Mouse (Mus musculus) macrophage (primary cell): ENCODE measurements around the gene Cactin. TPM values are rescaled to one million over a fixed set of nuclear protein-coding genes. Genes with fewer than 3 reads are reported as not detected.

Experiments
- H3K27ac ChIP-seq: fragments of 350-480 bp; formaldehyde crosslinking; 2 replicates; pipeline ENCODE4 v1.9.0; 2021
- H3K36me3 ChIP-seq: fragments of 350-480 bp; formaldehyde crosslinking; 2 replicates; pipeline ENCODE4 v1.9.0; 2021; ENCODE audit errors: inconsistent target
- H3K4me3 ChIP-seq: fragments of 350-480 bp; formaldehyde crosslinking; 2 replicates; pipeline ENCODE4 v1.9.0; 2021; ENCODE audit errors: inconsistent target
- H3K79me2 ChIP-seq: fragments of 350-480 bp; formaldehyde crosslinking; 2 replicates; pipeline ENCODE4 v1.9.0; 2021; ENCODE audit errors: inconsistent target
- WGBS: methylation state at CpG from one replicate; pipeline ENCODE4 v1.1.7; 2026; ENCODE audit warnings: inconsistent platforms; ENCODE audit not compliant: missing documents; 5-methylcytosine and 5-hydroxymethylcytosine counted together
- polyA plus RNA-seq: library from polyadenylated mRNA; stranded (reverse); fragments of 250-400 nt; gene quantifications from 3 replicates; pipeline ENCODE4 v1.2.4, GENCODE M21; 2018; ENCODE audit warnings: inconsistent platforms

Gene Cactin
- polyA plus RNA-seq, 1 experiment from 2014 or later = 15.1 TPM

- H3K27ac ChIP-seq = peak overlapping the region; percentile 93
- H3K79me2 ChIP-seq = peaks cover 27% of the 10 kb centered on the region
- H3K4me3 ChIP-seq = peak overlapping the region; percentile 40
- H3K36me3 ChIP-seq = peaks cover 47% of the 10 kb centered on the region
- WGBS = 2% methylated on average over 32 of the region's 38 CpGs
These were observed 958 bp upstream of the Cactin start for GRCm38 (mm10) chr10:81319741-81320549.

- WGBS = 2% methylated on average over 20 of the region's 20 CpGs
- Histone ChIP-seq H3K27ac (peak overlapping the region; percentile 25), H3K36me3 (peaks cover 44% of the 10 kb centered on the region)
These were observed 533 bp downstream of the Cactin start for GRCm38 (mm10) chr10:81321436-81321835.

GRCm38 (mm10) chr10:81322444-81322843 lies 1.5 kb downstream of the Cactin start:
- WGBS = 91% methylated on average over 26 of the region's 27 CpGs
- Histone ChIP-seq H3K27ac (no peak overlapping the region), H3K79me2 (peaks cover 27% of the 10 kb centered on the region), H3K4me3 (no peak overlapping the region), H3K36me3 (peaks cover 45% of the 10 kb centered on the region)

More at GRCm38 (mm10) chr10:81321436-81321835, 533 bp downstream of the Cactin start:
- peaks cover 27% of the 10 kb centered on the region for H3K79me2 ChIP-seq
- H3K4me3 ChIP-seq = peak overlapping the region; percentile 75

- Histone ChIP-seq H3K4me3 (no peak overlapping the region), H3K36me3 (peaks cover 41% of the 10 kb centered on the region), H3K27ac (no peak overlapping the region), H3K79me2 (peaks cover 27% of the 10 kb centered on the region)
- WGBS = 95% methylated on average over 21 of the region's 23 CpGs
These were observed 2.4 kb downstream of the Cactin start for GRCm38 (mm10) chr10:81323141-81323775.

GRCm38 (mm10) chr10:81323791-81324530 lies 3.1 kb downstream of the Cactin start:
- Histone ChIP-seq H3K27ac (no peak overlapping the region), H3K4me3 (no peak overlapping the region), H3K36me3 (peaks cover 41% of the 10 kb centered on the region), H3K79me2 (peaks cover 27% of the 10 kb centered on the region)
- 92% methylated on average over 18 of the region's 18 CpGs for WGBS

GRCm38 (mm10) chr10:81325176-81325575 lies 4.3 kb downstream of the Cactin start:
- Histone ChIP-seq H3K4me3 (no peak overlapping the region), H3K36me3 (peaks cover 41% of the 10 kb centered on the region), H3K27ac (no peak overlapping the region), H3K79me2 (peaks cover 27% of the 10 kb centered on the region)
- 96% methylated on average over 14 of the region's 21 CpGs for WGBS

GRCm38 (mm10) chr10:81325781-81326180 lies 4.9 kb downstream of the Cactin start:
- H3K36me3 ChIP-seq = peaks cover 41% of the 10 kb centered on the region
- no peak overlapping the region for H3K4me3 ChIP-seq
- peaks cover 27% of the 10 kb centered on the region for H3K79me2 ChIP-seq
- H3K27ac ChIP-seq = no peak overlapping the region
- 91% methylated on average over 17 of the region's 18 CpGs for WGBS

- no peak overlapping the region for H3K27ac ChIP-seq
- peaks cover 41% of the 10 kb centered on the region for H3K36me3 ChIP-seq
- 39% methylated on average over 3 of the region's 6 CpGs for WGBS
- H3K79me2 ChIP-seq = peaks cover 21% of the 10 kb centered on the region
- no peak overlapping the region for H3K4me3 ChIP-seq
These were observed 6.0 kb downstream of the Cactin start for GRCm38 (mm10) chr10:81326858-81327257.

GRCm38 (mm10) chr10:81327959-81328358 lies 7.1 kb downstream of the Cactin start:
- Histone ChIP-seq H3K4me3 (no peak overlapping the region), H3K79me2 (peaks cover 10% of the 10 kb centered on the region; the same call in 1 of the 2 replicates), H3K36me3 (peaks cover 36% of the 10 kb centered on the region), H3K27ac (no peak overlapping the region)
- WGBS = 46% methylated on average over 2 of the region's 2 CpGs

- peaks cover 6% of the 10 kb centered on the region; the same call in 1 of the 2 replicates for H3K79me2 ChIP-seq
- H3K4me3 ChIP-seq = no peak within 1 kb of the TSS
- H3K27ac ChIP-seq = no peak within 1 kb of the TSS
- H3K36me3 ChIP-seq = peaks cover 32% of the 10 kb centered on the region
- WGBS = 44% methylated on average over 10 of the region's 10 CpGs
These were observed 7.5 kb downstream of the Cactin start, which contains the start of gene Tbxa2r for GRCm38 (mm10) chr10:81328386-81328785. Gene Tbxa2r, plus strand, starts transcription at chr10:81328731.

- no peaks in the 10 kb centered on the region; the same call in 1 of the 2 replicates for H3K79me2 ChIP-seq
- H3K4me3 ChIP-seq = no peak overlapping the region
- WGBS = 51% methylated on average over 10 of the region's 10 CpGs
- peaks cover 22% of the 10 kb centered on the region for H3K36me3 ChIP-seq
- H3K27ac ChIP-seq = no peak overlapping the region
These were observed 8.5 kb downstream of the Cactin start for GRCm38 (mm10) chr10:81329194-81329975.

GRCm38 (mm10) chr10:81330007-81330406 lies 9.1 kb downstream of the Cactin start:
- no peak overlapping the region for H3K4me3 ChIP-seq
- 79% methylated on average over 4 of the region's 4 CpGs for WGBS
- peaks cover 16% of the 10 kb centered on the region for H3K36me3 ChIP-seq
- H3K27ac ChIP-seq = no peak overlapping the region
- H3K79me2 ChIP-seq = no peaks in the 10 kb centered on the region

GRCm38 (mm10) chr10:81332277-81332676 lies 11.4 kb downstream of the Cactin start:
- WGBS = 97% methylated on average over 22 of the region's 29 CpGs
- Histone ChIP-seq H3K36me3 (no peaks in the 10 kb centered on the region), H3K4me3 (no peak overlapping the region), H3K79me2 (no peaks in the 10 kb centered on the region), H3K27ac (no peak overlapping the region)

- Histone ChIP-seq H3K79me2 (no peaks in the 10 kb centered on the region), H3K36me3 (no peaks in the 10 kb centered on the region), H3K4me3 (no peak overlapping the region), H3K27ac (no peak overlapping the region)
- WGBS = 88% methylated on average over 11 of the region's 11 CpGs
These were observed 13.4 kb downstream of the Cactin start for GRCm38 (mm10) chr10:81334324-81334723.
